Mouse (Mus musculus) B cell, adult (primary cell): ENCODE measurements around the gene Olfr1145. TPM values are rescaled to one million over a fixed set of nuclear protein-coding genes. Genes with fewer than 3 reads are reported as not detected.

Experiments used
- total RNA-seq: library from RNA; stranded (reverse); gene quantifications from 4 replicates; pipeline ENCODE4 v1.2.4, GENCODE M21; 2023; ENCODE audit not compliant: inconsistent age

The Olfr1145 gene
- total RNA-seq: not detected in 4 replicates

GRCm38 (mm10) chr2:87809522-87809921, at the start of gene Olfr1145:
Gene Olfr1145 (plus strand): TSS chr2:87809822.

GRCm38 (mm10) chr2:87779183-87779582, 30.4 kb upstream of the Olfr1145 start, which contains the start of gene Olfr152:
Gene Olfr152 (plus strand): TSS chr2:87779483.

GRCm38 (mm10) chr2:87800292-87800691, 9.3 kb upstream of the Olfr1145 start, which contains the start of gene Olfr1143:
Gene Olfr1143 (plus strand): TSS chr2:87800592.

GRCm38 (mm10) chr2:87830233-87830632, 20.6 kb downstream of the Olfr1145 start, which contains the start of gene Olfr1148:
Gene Olfr1148 (plus strand): TSS chr2:87830533.

GRCm38 (mm10) chr2:87843693-87844092, 34.1 kb downstream of the Olfr1145 start, which contains the start of gene Olfr1150-ps1:
Gene Olfr1150-ps1 (plus strand): TSS chr2:87843993.

GRCm38 (mm10) chr2:87855562-87855961, 45.9 kb downstream of the Olfr1145 start, which contains the start of gene Olfr1151:
Gene Olfr1151 (plus strand): TSS chr2:87855862.

Other genes starting within 250 kb of the Olfr1145 start
- gene Olfr1129, start 235.9 kb upstream of the Olfr1145 start, total RNA-seq: not detected in 4 replicates
- not detected in 4 replicates for gene Olfr1130, start 203.6 kb upstream of the Olfr1145 start, total RNA-seq
- gene Olfr1131, start 182.7 kb upstream of the Olfr1145 start, total RNA-seq: not detected in 4 replicates
- not detected in 4 replicates for gene Olfr1132, start 172.3 kb upstream of the Olfr1145 start, total RNA-seq
- gene Olfr1133, start 162.4 kb upstream of the Olfr1145 start, total RNA-seq: not detected in 4 replicates
- not detected in 4 replicates for gene Olfr1134, start 151.4 kb upstream of the Olfr1145 start, total RNA-seq
- gene Olfr1135, start 136.2 kb upstream of the Olfr1145 start, total RNA-seq: not detected in 4 replicates
- gene Olfr1136, start 115.9 kb upstream of the Olfr1145 start, total RNA-seq: not detected in 4 replicates
- not detected in 4 replicates for gene Olfr1137, start 96.6 kb upstream of the Olfr1145 start, total RNA-seq
- gene Olfr1138, start 69.8 kb upstream of the Olfr1145 start, total RNA-seq: not detected in 4 replicates
- gene Olfr1140, start 66.1 kb upstream of the Olfr1145 start, total RNA-seq: not detected in 4 replicates
- gene Olfr1141, start 55.8 kb upstream of the Olfr1145 start, total RNA-seq: not detected in 4 replicates
- gene Olfr152, start 30.3 kb upstream of the Olfr1145 start, total RNA-seq: not detected in 4 replicates
- gene Olfr1143, start 9.2 kb upstream of the Olfr1145 start, total RNA-seq: not detected in 4 replicates
- not detected in 4 replicates for gene Olfr1148, start 20.7 kb downstream of the Olfr1145 start, total RNA-seq
- not detected in 4 replicates for gene Olfr1150-ps1, start 34.2 kb downstream of the Olfr1145 start, total RNA-seq
- not detected in 4 replicates for gene Olfr1151, start 46.0 kb downstream of the Olfr1145 start, total RNA-seq
- gene Olfr1152, start 56.7 kb downstream of the Olfr1145 start, total RNA-seq: not detected in 4 replicates
- gene Olfr1153, start 85.1 kb downstream of the Olfr1145 start, total RNA-seq: not detected in 4 replicates
- not detected in 4 replicates for gene Olfr1154, start 95.3 kb downstream of the Olfr1145 start, total RNA-seq
- gene Olfr1155, start 135.3 kb downstream of the Olfr1145 start, total RNA-seq: not detected in 4 replicates
- gene Olfr1156, start 143.3 kb downstream of the Olfr1145 start, total RNA-seq: not detected in 4 replicates
- not detected in 4 replicates for gene Olfr1157, start 158.5 kb downstream of the Olfr1145 start, total RNA-seq
- gene Olfr74, start 164.8 kb downstream of the Olfr1145 start, total RNA-seq: not detected in 4 replicates
- not detected in 4 replicates for gene Olfr1158, start 180.3 kb downstream of the Olfr1145 start, total RNA-seq
- not detected in 4 replicates for gene Olfr1160, start 198.4 kb downstream of the Olfr1145 start, total RNA-seq
- gene Olfr1161, start 213.0 kb downstream of the Olfr1145 start, total RNA-seq: not detected in 4 replicates
- not detected in 4 replicates for gene Olfr73, start 227.9 kb downstream of the Olfr1145 start, total RNA-seq
- gene Olfr1162, start 241.3 kb downstream of the Olfr1145 start, total RNA-seq: not detected in 4 replicates